10 mouse cellular contexts compared by ENCODE assay signal in the genomic region with DNA sequence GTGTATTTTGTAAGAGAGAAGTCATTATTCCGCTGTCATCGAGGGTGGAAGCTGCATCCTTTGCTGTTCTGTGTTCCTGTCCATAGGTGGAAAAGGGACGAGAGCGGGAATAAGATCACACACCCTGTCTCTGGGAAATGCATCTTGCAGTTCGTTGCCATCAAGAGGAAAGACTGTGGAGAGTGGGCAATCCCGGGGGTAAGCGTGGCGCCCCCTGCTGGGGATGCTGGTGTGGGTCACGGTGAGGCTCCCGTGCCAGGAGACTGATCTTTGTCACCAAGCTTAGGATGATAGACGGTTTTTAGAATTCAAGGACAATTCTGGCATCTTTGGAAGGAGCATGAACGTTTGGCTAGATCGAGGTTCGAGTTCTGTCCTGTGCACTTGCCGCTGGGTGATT. TPM values are rescaled to one million over a fixed set of nuclear protein-coding genes. Genes with fewer than 3 reads are reported as not detected.
DNase-seq lines count a peak whose midpoint lies in the region; ATAC-seq and TF ChIP-seq lines count a peak whose summit lies in the region.
"Had no signal": no experiment of that assay in that cellular context is flagged by ENCODE, and none has a peak within 500 bp of the region (broad histone marks: within the 10 kb centered on the region; RNA-seq: fewer than 3 reads in every experiment).

No protein-coding gene starts in this region.

- H3K4me1 ChIP-seq in forebrain, embryonic 14.5 days (ENCODE audit: control insufficient read depth, insufficient read depth, low read length): no peaks in the 10 kb centered on the region
- no peaks in the 10 kb centered on the region for H3K4me1 ChIP-seq in forebrain, embryonic 15.5 days
- H3K4me1 ChIP-seq in midbrain, embryonic 11.5 days (ENCODE audit: control insufficient read depth, insufficient read depth, low read length): no peaks in the 10 kb centered on the region
- H3K4me1 ChIP-seq in midbrain, embryonic 13.5 days (replicated peaks): no peaks in the 10 kb centered on the region
- peaks cover 11% of the 10 kb centered on the region; the same call in 1 of the 2 replicates for H3K4me1 ChIP-seq in olfactory bulb, adult 2 months (ENCODE audit: control insufficient read depth, insufficient read depth, low read length)

- H3K27me3 ChIP-seq in forebrain, embryonic 14.5 days (replicated peaks; ENCODE audit: control insufficient read depth, insufficient read depth, low read length): no peaks in the 10 kb centered on the region
- no peaks in the 10 kb centered on the region for H3K27me3 ChIP-seq in forebrain, embryonic 15.5 days
- H3K27me3 ChIP-seq in midbrain, embryonic 11.5 days (ENCODE audit: control insufficient read depth, insufficient read depth, low read length): no peaks in the 10 kb centered on the region
- H3K27me3 ChIP-seq in midbrain, embryonic 13.5 days: no peaks in the 10 kb centered on the region
- H3K27me3 ChIP-seq: megakaryocyte, embryonic 14.5 days had no signal

- TF ChIP-seq POLR2A in olfactory bulb, adult 2 months (IDR thresholded peaks at IDR 0.05; ENCODE audit: insufficient read depth, low read depth, low read length): no peak

- H3K36me3 ChIP-seq in forebrain, embryonic 14.5 days (ENCODE audit: control insufficient read depth, insufficient read depth, low read length): peaks cover 33% of the 10 kb centered on the region
- H3K36me3 ChIP-seq in forebrain, embryonic 15.5 days: peaks cover 16% of the 10 kb centered on the region
- H3K36me3 ChIP-seq in midbrain, embryonic 11.5 days (ENCODE audit: control insufficient read depth, insufficient read depth, low read length): no peaks in the 10 kb centered on the region; the same call in 1 of the 2 replicates
- peaks cover 41% of the 10 kb centered on the region for H3K36me3 ChIP-seq in midbrain, embryonic 13.5 days

- H3K4me2 ChIP-seq in forebrain, embryonic 14.5 days (ENCODE audit: low read length): no peak overlapping the region
- no peak overlapping the region for H3K4me2 ChIP-seq in forebrain, embryonic 15.5 days (replicated peaks)
- no peak overlapping the region for H3K4me2 ChIP-seq in midbrain, embryonic 11.5 days
- no peak overlapping the region for H3K4me2 ChIP-seq in midbrain, embryonic 13.5 days (replicated peaks)

- no peak overlapping the region for H3K9ac ChIP-seq in forebrain, embryonic 14.5 days (ENCODE audit: low read length)
- no peak overlapping the region for H3K9ac ChIP-seq in forebrain, embryonic 15.5 days (replicated peaks)
- no peak overlapping the region for H3K9ac ChIP-seq in midbrain, embryonic 11.5 days (ENCODE audit: low read length)
- H3K9ac ChIP-seq in midbrain, embryonic 13.5 days (replicated peaks): no peak overlapping the region

- no peak for ATAC-seq in forebrain, embryonic 14.5 days
- no peak for ATAC-seq in forebrain, embryonic 15.5 days (replicated peaks)
- 0 out of 2 replicates have a peak, but pooled peaks have one; percentile 9 for ATAC-seq in midbrain, embryonic 11.5 days (ENCODE audit: low FRiP score)
- ATAC-seq in midbrain, embryonic 13.5 days: no peak
- ATAC-seq in inflammation-experienced regulatory T-cells, adult 6 months: peak; percentile 60

- no peaks in the 10 kb centered on the region for H3K9me3 ChIP-seq in forebrain, embryonic 14.5 days (replicated peaks; ENCODE audit: control insufficient read depth, low read length)
- H3K9me3 ChIP-seq in forebrain, embryonic 15.5 days: no peaks in the 10 kb centered on the region
- no peaks in the 10 kb centered on the region for H3K9me3 ChIP-seq in midbrain, embryonic 11.5 days (ENCODE audit: control insufficient read depth, low read length)
- H3K9me3 ChIP-seq in midbrain, embryonic 13.5 days: no peaks in the 10 kb centered on the region
- H3K9me3 ChIP-seq: megakaryocyte, embryonic 14.5 days had no signal

- 63% methylated on average over 15 of the region's 15 CpGs for WGBS in forebrain, embryonic 14.5 days
- 68% methylated on average over 15 of the region's 15 CpGs for WGBS in forebrain, embryonic 15.5 days
- WGBS in midbrain, embryonic 11.5 days: 62% methylated on average over 15 of the region's 15 CpGs
- WGBS in midbrain, embryonic 13.5 days: 62% methylated on average over 15 of the region's 15 CpGs
- WGBS in olfactory bulb, adult 2 months: 62% methylated on average over 15 of the region's 15 CpGs

- no peak overlapping the region for H3K27ac ChIP-seq in forebrain, embryonic 14.5 days (ENCODE audit: low read depth, low read length)
- H3K27ac ChIP-seq in forebrain, embryonic 15.5 days (replicated peaks): no peak overlapping the region
- no peak overlapping the region for H3K27ac ChIP-seq in midbrain, embryonic 11.5 days (ENCODE audit: low read depth, low read length)
- no peak overlapping the region for H3K27ac ChIP-seq in midbrain, embryonic 13.5 days
- no peak overlapping the region for H3K27ac ChIP-seq in olfactory bulb, adult 2 months (ENCODE audit: insufficient read depth, low read depth, low read length)

- DNase-seq in forebrain, embryonic 14.5 days (ENCODE audit: low spot score): peak; percentile 20
- no peak for DNase-seq in midbrain, embryonic 11.5 days (ENCODE audit: low spot score, missing footprints)
- DNase-seq in brain, adult 2 months (ENCODE audit: low read depth, low spot score): peak; percentile 27
- DNase-seq in frontal cortex, postnatal 14 days (ENCODE audit: low spot score in 2 of 2): no peak

- TF ChIP-seq CTCF in olfactory bulb, adult 2 months (IDR thresholded peaks at IDR 0.05; ENCODE audit: insufficient read depth, low read depth, low read length): peak; percentile 60

- no peak overlapping the region for H3K4me3 ChIP-seq in forebrain, embryonic 14.5 days (ENCODE audit: low read depth, low read length)
- no peak overlapping the region for H3K4me3 ChIP-seq in forebrain, embryonic 15.5 days
- H3K4me3 ChIP-seq in midbrain, embryonic 11.5 days (ENCODE audit: low read depth, low read length): no peak overlapping the region
- H3K4me3 ChIP-seq in midbrain, embryonic 13.5 days (replicated peaks): no peak overlapping the region
- H3K4me3 ChIP-seq in olfactory bulb, adult 2 months (ENCODE audit: insufficient read depth, low read depth, low read length): no peak overlapping the region
- H3K4me3 ChIP-seq: megakaryocyte, embryonic 14.5 days had no signal

RNA-seq across cellular contexts. Expression of a gene that starts 11.9 kb away (rescaled TPM):
- polyA plus RNA-seq in forebrain, embryonic 14.5 days (2014; fragmentation: Nextera tagmentation; extraction: Ambion mirVana): 55.9 and 56.8 TPM in 2 replicates
- polyA plus RNA-seq in forebrain, embryonic 15.5 days (2015; fragmentation: Nextera tagmentation; extraction: Ambion mirVana): 56.6 and 61.3 TPM in 2 replicates
- polyA plus RNA-seq in midbrain, embryonic 11.5 days (2014; fragmentation: Nextera tagmentation; extraction: Ambion mirVana): 61.8 and 64.7 TPM in 2 replicates
- polyA plus RNA-seq in midbrain, embryonic 13.5 days (2015; fragmentation: Nextera tagmentation; extraction: Ambion mirVana): 54.8 and 58.2 TPM in 2 replicates
- polyA plus RNA-seq in inflammation-experienced regulatory T-cells, adult 6 months (2017; shearing (Covaris generic)): 10 to 100 TPM; 14.9 to 17.8 (median 16.2) TPM
- not detected in 2 replicates for polyA plus RNA-seq in olfactory bulb, adult 2 months (2012; ENCODE audit: insufficient read depth, insufficient read length, low replicate concordance, missing spikeins)

RNA-seq across cellular contexts. Expression of a gene that starts 19.4 kb away (rescaled TPM):
- 0.44 TPM in 1 of 2 replicates, not detected in the other for polyA plus RNA-seq in forebrain, embryonic 14.5 days (2014; fragmentation: Nextera tagmentation; extraction: Ambion mirVana)
- 0.47 TPM in 1 of 2 replicates, not detected in the other for polyA plus RNA-seq in forebrain, embryonic 15.5 days (2015; fragmentation: Nextera tagmentation; extraction: Ambion mirVana)
- polyA plus RNA-seq in midbrain, embryonic 11.5 days (2014; fragmentation: Nextera tagmentation; extraction: Ambion mirVana): 0.29 TPM in 1 of 2 replicates, not detected in the other
- not detected in 2 replicates for polyA plus RNA-seq in midbrain, embryonic 13.5 days (2015; fragmentation: Nextera tagmentation; extraction: Ambion mirVana)
- not detected for polyA plus RNA-seq in inflammation-experienced regulatory T-cells, adult 6 months (2017; shearing (Covaris generic))
- polyA plus RNA-seq in olfactory bulb, adult 2 months (2012; ENCODE audit: insufficient read depth, insufficient read length, low replicate concordance, missing spikeins): not detected in 2 replicates
- polyA plus RNA-seq: heart, embryonic 14.5 days had no signal

RNA-seq across cellular contexts. Expression of a gene that starts 36.3 kb away (rescaled TPM):
- polyA plus RNA-seq in forebrain, embryonic 14.5 days (2014; fragmentation: Nextera tagmentation; extraction: Ambion mirVana): 1.6 and 2.0 TPM in 2 replicates
- polyA plus RNA-seq in forebrain, embryonic 15.5 days (2015; fragmentation: Nextera tagmentation; extraction: Ambion mirVana): 1.1 and 1.8 TPM in 2 replicates
- polyA plus RNA-seq in midbrain, embryonic 11.5 days (2014; fragmentation: Nextera tagmentation; extraction: Ambion mirVana): 1.1 TPM in 2 replicates
- polyA plus RNA-seq in midbrain, embryonic 13.5 days (2015; fragmentation: Nextera tagmentation; extraction: Ambion mirVana): 1.2 and 1.8 TPM in 2 replicates
- 1 to 10 TPM; 3.5 to 4.9 (median 3.8) TPM for polyA plus RNA-seq in inflammation-experienced regulatory T-cells, adult 6 months (2017; shearing (Covaris generic))
- polyA plus RNA-seq in olfactory bulb, adult 2 months (2012; ENCODE audit: insufficient read depth, insufficient read length, low replicate concordance, missing spikeins): not detected in 2 replicates

RNA-seq across cellular contexts. Expression of a gene that starts 55.5 kb away (rescaled TPM):
- polyA plus RNA-seq in forebrain, embryonic 14.5 days (2014; fragmentation: Nextera tagmentation; extraction: Ambion mirVana): 70.4 and 93.1 TPM in 2 replicates
- 84.2 and 92.8 TPM in 2 replicates for polyA plus RNA-seq in forebrain, embryonic 15.5 days (2015; fragmentation: Nextera tagmentation; extraction: Ambion mirVana)
- polyA plus RNA-seq in midbrain, embryonic 11.5 days (2014; fragmentation: Nextera tagmentation; extraction: Ambion mirVana): 49.8 and 58.3 TPM in 2 replicates
- polyA plus RNA-seq in midbrain, embryonic 13.5 days (2015; fragmentation: Nextera tagmentation; extraction: Ambion mirVana): 72.8 and 84.5 TPM in 2 replicates
- polyA plus RNA-seq in inflammation-experienced regulatory T-cells, adult 6 months (2017; shearing (Covaris generic)): not detected
- polyA plus RNA-seq in olfactory bulb, adult 2 months (2012; ENCODE audit: insufficient read depth, insufficient read length, low replicate concordance, missing spikeins): 627 and 723 TPM in 2 replicates

Comparison
In these comparisons a context has a peak if more than half of its experiments do, and no peak if none do; other contexts are left out.
1. ATAC-seq: peak in midbrain, embryonic 11.5 days (single experiment) and inflammation-experienced regulatory T-cells, adult 6 months (single experiment); none in forebrain, embryonic 14.5 days (single experiment), forebrain, embryonic 15.5 days (single experiment) and midbrain, embryonic 13.5 days (single experiment).
2. DNase-seq: peak in forebrain, embryonic 14.5 days (single experiment) and brain, adult 2 months (single experiment); none in midbrain, embryonic 11.5 days (single experiment) and frontal cortex, postnatal 14 days (0 of 2).